Mouse (Mus musculus) embryonic fibroblast, embryonic 13.5 days (primary cell): ENCODE results near the gene Gabrr1.

Source experiments
- CTCF ChIP-seq: IDR thresholded peaks from 2 replicates; pipeline ENCODE4 v1.5.1; 2011; ENCODE audit warnings: mild to moderate bottlenecking, control low read depth, low read length, moderate library complexity, borderline replicate concordance; ENCODE audit not compliant: insufficient read depth
- POLR2A ChIP-seq: IDR thresholded peaks from 2 replicates; pipeline ENCODE4 v1.6.1; 2011; ENCODE audit warnings: low read depth, mild to moderate bottlenecking, control low read depth, low read length, moderate library complexity

- no peak for TF ChIP-seq CTCF
- no peak for TF ChIP-seq POLR2A
Measured at GRCm38 (mm10) chr4:33207551-33207950, 75.2 kb downstream of the Gabrr1 start.
